Mouse (Mus musculus) heart, postnatal 0 days (tissue): ENCODE measurements around the gene Rfx8. TPM values are rescaled to one million over a fixed set of nuclear protein-coding genes. Genes with fewer than 3 reads are reported as not detected.

ENCODE experiments used
- ATAC-seq: fragments of 200-750 bp; cut with Nextera tagmentation; 2 replicates; pipeline ENCODE4 v1.8.0; 2017; ENCODE audit warnings: low read depth, moderate number of reproducible peaks, moderate library complexity; ENCODE audit not compliant: insufficient read depth
- DNase-seq: peaks from one replicate; pipeline ENCODE4 v3.0.0-alpha.2; 2016; ENCODE audit warnings: low spot score
- H3K27ac ChIP-seq: fragments of 300-500 bp; sonication (generic); 2 replicates; pipeline ENCODE4 v1.5.1; 2014; ENCODE audit warnings: low read depth, mild to moderate bottlenecking
- H3K27me3 ChIP-seq: fragments of 300-500 bp; sonication (generic); 2 replicates; pipeline ENCODE4 v1.6.1; 2014; ENCODE audit warnings: low read length, mixed read lengths; ENCODE audit not compliant: control insufficient read depth, insufficient read depth
- H3K36me3 ChIP-seq: fragments of 300-500 bp; sonication (generic); replicated peaks from 2 replicates; pipeline ENCODE4 v1.6.1; 2014; ENCODE audit warnings: low read length, mixed read lengths; ENCODE audit not compliant: control insufficient read depth, insufficient read depth
- H3K4me1 ChIP-seq: fragments of 300-500 bp; sonication (generic); 2 replicates; pipeline ENCODE4 v1.6.1; 2014; ENCODE audit warnings: antibody characterized with exemption; ENCODE audit not compliant: control insufficient read depth, insufficient read depth
- H3K4me2 ChIP-seq: fragments of 300-500 bp; sonication (generic); 2 replicates; pipeline ENCODE4 v1.6.1; 2014; ENCODE audit warnings: low read depth, mild to moderate bottlenecking, low read length, moderate library complexity
- H3K4me3 ChIP-seq: fragments of 300-500 bp; sonication (generic); 2 replicates; pipeline ENCODE4 v1.5.1; 2014; ENCODE audit warnings: low read depth, low read length
- H3K9ac ChIP-seq: fragments of 300-500 bp; sonication (generic); replicated peaks from 2 replicates; pipeline ENCODE4 v1.6.1; 2014; ENCODE audit warnings: low read depth, low read length, mixed read lengths
- H3K9me3 ChIP-seq: fragments of 300-500 bp; sonication (generic); replicated peaks from 2 replicates; pipeline ENCODE4 v1.6.1; 2016; ENCODE audit warnings: low read length; ENCODE audit not compliant: control insufficient read depth
- CTCF ChIP-seq: IDR thresholded peaks from 2 replicates; pipeline ENCODE4 v1.5.1; 2016; ENCODE audit warnings: antibody characterized with exemption, control low read depth, low read depth
- EP300 ChIP-seq: IDR thresholded peaks from 2 replicates; pipeline ENCODE4 v1.6.1; 2016; ENCODE audit warnings: antibody characterized with exemption, low read depth
- WGBS: fragments of 180-500 bp; shearing (Covaris S2); extraction: QIAGEN DNeasy Blood & Tissue Kit; methylation state at CpG from one replicate; pipeline ENCODE4 v1.1.7; 2014; 5-methylcytosine and 5-hydroxymethylcytosine counted together
- polyA plus RNA-seq: library from polyadenylated mRNA; unstranded; fragments of >200 nt; fragmentation: Nextera tagmentation; extraction: Ambion mirVana; gene quantifications from 2 replicates; pipeline ENCODE4 v1.2.1, GENCODE M21; 2015
- total RNA-seq: library from RNA; depleted of rRNA; stranded (reverse); fragments of >200 nt; gene quantifications from 2 replicates; pipeline ENCODE4 v1.2.3, GENCODE M21; 2014; ENCODE audit warnings: low replicate concordance

Gene Rfx8
- total and polyA plus RNA-seq, 2 experiments from 2014 or later = 0.68 TPM; not detected in 1

DNA sequence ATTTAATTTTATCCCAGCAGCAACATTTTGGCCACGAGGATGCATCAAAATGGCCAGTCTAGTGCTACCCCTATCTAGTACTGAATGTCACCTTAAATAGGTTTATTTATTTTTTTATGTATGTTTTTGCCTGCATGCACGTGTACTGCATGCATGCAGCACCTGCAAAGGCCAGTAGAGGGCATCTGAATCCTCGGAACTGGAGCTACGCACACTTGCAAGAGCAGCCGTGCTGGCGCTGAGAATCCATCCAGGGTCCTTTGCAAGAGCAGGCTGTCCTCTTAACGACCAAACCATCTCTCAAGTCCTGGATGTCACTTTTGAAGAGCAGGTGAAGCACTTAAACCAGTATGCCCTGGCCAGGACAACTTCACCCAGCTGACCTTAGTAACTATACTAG, 79.1 kb downstream of the Rfx8 start:
- WGBS = 83% methylated on average over 7 of the region's 7 CpGs
- Histone ChIP-seq H3K9ac (no peak overlapping the region), H3K36me3 (no peaks in the 10 kb centered on the region), H3K27ac (no peak overlapping the region), H3K4me2 (no peak overlapping the region), H3K27me3 (no peaks in the 10 kb centered on the region; the same call in 1 of the 2 replicates), H3K4me3 (no peak overlapping the region), H3K9me3 (0 out of 2 replicates have a peak, but pooled peaks cover 4% of the 10 kb centered on the region), H3K4me1 (no peaks in the 10 kb centered on the region)
- DNase-seq (no peak), ATAC-seq (no peak)
- no peak for TF ChIP-seq EP300
- TF ChIP-seq CTCF = no peak

DNA sequence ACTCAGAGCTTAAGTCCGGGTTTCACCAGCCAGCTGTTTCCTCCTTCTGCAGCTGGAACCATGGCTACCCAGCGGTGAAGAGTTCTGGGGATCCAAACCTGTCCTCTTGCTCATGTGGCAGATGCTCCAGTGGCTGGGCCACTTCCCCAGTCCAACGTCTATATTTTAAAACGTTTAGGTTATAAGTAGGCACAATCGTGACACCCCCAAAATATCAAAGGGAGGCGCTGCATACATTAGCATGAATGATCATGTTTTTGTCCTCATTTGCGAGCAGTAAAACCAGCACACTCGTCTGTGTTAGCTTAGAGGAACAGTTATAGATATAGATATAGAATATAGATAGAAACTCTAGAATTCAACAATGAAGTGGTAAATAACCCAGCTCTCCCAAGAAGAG, 83.7 kb downstream of the Rfx8 start:
- H3K4me2 ChIP-seq = no peak overlapping the region
- 0 out of 2 replicates have a peak, but pooled peaks cover 4% of the 10 kb centered on the region for H3K9me3 ChIP-seq
- no peak overlapping the region for H3K9ac ChIP-seq
- no peaks in the 10 kb centered on the region for H3K36me3 ChIP-seq
- TF ChIP-seq CTCF (no peak), EP300 (no peak)
- no peaks in the 10 kb centered on the region for H3K4me1 ChIP-seq
- ATAC-seq (no peak), DNase-seq (no peak)
- 61% methylated on average over 8 of the region's 8 CpGs for WGBS
- H3K4me3 ChIP-seq = no peak overlapping the region
- H3K27me3 ChIP-seq = no peaks in the 10 kb centered on the region; the same call in 1 of the 2 replicates
- no peak overlapping the region for H3K27ac ChIP-seq

DNA sequence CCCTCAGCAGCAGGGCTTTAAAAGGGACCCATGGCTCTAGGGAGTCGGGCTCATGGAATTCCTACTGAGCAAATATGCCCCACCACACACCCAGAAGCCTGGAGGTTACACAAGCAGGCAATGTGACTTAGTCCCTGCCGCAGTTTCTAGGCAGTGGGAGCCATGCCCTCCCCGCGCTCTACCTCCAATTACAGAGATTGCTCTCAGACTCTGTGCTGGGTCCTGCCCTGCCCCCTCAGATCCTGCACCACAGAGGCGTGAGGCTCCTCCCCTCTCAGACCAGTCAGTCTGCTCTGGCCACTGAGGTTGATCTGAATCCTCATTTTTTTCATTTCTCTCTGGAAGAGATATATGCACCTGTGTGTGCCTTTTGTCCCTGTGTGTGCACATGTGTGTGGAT, 84.1 kb downstream of the Rfx8 start:
- no peak overlapping the region for H3K4me3 ChIP-seq
- no peak overlapping the region for H3K27ac ChIP-seq
- H3K27me3 ChIP-seq = no peaks in the 10 kb centered on the region; the same call in 1 of the 2 replicates
- H3K4me2 ChIP-seq = no peak overlapping the region
- no peak for TF ChIP-seq EP300
- TF ChIP-seq CTCF = no peak
- no peaks in the 10 kb centered on the region for H3K36me3 ChIP-seq
- ATAC-seq (no peak), DNase-seq (no peak)
- H3K4me1 ChIP-seq = no peaks in the 10 kb centered on the region
- H3K9me3 ChIP-seq = 0 out of 2 replicates have a peak, but pooled peaks cover 1% of the 10 kb centered on the region
- no peak overlapping the region for H3K9ac ChIP-seq
- WGBS = 2% methylated on average over 5 of the region's 5 CpGs

DNA sequence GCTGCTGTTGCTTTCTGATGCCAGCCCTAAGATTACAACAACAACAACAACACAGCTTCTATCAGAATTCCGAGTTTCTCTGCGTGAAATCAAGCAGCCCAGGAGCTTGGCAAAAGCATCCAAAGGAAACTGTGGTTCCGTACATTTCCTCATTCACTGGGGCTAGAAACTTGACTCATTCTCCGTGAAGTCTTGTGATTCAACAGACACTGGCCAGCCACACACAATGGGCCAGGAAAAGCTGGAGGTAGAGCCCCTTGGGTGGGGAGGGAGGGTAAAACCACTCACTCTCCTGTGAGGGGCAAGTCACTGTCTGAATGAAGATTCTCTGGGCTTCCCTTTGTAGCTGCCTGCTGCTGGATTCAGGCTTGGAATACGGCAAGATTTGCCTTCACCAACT, 84.6 kb downstream of the Rfx8 start:
- TF ChIP-seq CTCF (no peak), EP300 (no peak)
- Histone ChIP-seq H3K36me3 (no peaks in the 10 kb centered on the region), H3K4me3 (no peak overlapping the region), H3K4me1 (no peaks in the 10 kb centered on the region), H3K9ac (no peak overlapping the region), H3K4me2 (no peak overlapping the region), H3K9me3 (no peaks in the 10 kb centered on the region), H3K27ac (no peak overlapping the region), H3K27me3 (no peaks in the 10 kb centered on the region; the same call in 1 of the 2 replicates)
- ATAC-seq = no peak
- no peak for DNase-seq
- WGBS = 31% methylated on average over 5 of the region's 5 CpGs

DNA sequence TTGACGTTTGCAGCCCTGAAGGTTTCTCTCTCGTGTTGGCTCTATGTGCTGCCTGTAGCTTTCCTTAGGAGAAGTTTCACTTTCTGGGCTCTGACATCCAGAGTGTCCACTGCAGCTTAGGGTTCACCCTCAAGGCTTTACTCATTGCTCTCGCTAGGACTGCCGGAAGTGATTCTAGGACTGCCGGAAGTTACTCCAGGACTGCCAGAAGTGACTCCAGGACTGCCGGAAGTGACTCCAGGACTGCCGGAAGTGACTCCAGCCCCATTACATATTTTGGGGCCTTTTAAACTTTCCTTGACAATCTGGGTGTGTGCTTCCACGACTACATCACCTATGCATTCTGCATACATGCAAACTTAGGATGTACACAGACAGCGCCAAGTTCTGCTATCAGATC, 92.2 kb downstream of the Rfx8 start:
- Histone ChIP-seq H3K4me2 (no peak overlapping the region), H3K9ac (no peak overlapping the region), H3K36me3 (no peaks in the 10 kb centered on the region), H3K4me1 (no peaks in the 10 kb centered on the region), H3K27me3 (no peaks in the 10 kb centered on the region), H3K27ac (no peak overlapping the region), H3K9me3 (no peaks in the 10 kb centered on the region), H3K4me3 (no peak overlapping the region)
- ATAC-seq (no peak), DNase-seq (no peak)
- TF ChIP-seq EP300 (no peak), CTCF (no peak)
- WGBS = 68% methylated on average over 9 of the region's 9 CpGs

DNA sequence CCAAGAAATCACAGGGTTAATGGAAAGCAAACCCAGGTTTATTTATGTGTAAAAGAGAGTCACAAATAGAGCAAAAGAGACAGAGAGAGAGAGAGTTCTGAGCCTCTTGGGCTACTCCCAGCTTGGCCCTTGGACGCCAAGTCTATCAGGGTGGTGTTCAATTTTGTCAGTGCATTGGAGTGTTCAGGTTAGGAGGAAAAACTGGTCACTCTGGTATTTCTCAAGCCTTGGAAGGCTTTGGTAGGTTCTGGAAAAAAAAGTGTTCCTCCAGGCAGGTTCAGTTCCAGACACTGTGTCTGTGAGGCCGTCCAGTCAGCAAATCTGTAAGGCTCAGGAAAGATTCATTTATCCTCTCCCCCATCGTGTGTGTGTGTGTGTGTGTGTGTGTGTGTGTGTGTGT, 95.3 kb downstream of the Rfx8 start:
- H3K36me3 ChIP-seq = no peaks in the 10 kb centered on the region
- no peaks in the 10 kb centered on the region for H3K4me1 ChIP-seq
- no peaks in the 10 kb centered on the region for H3K27me3 ChIP-seq
- ATAC-seq (no peak), DNase-seq (no peak)
- TF ChIP-seq EP300 (no peak), CTCF (no peak)
- H3K27ac ChIP-seq = no peak overlapping the region
- H3K9ac ChIP-seq = no peak overlapping the region
- WGBS = 44% methylated on average over 3 of the region's 3 CpGs
- H3K4me3 ChIP-seq = no peak overlapping the region
- no peak overlapping the region for H3K4me2 ChIP-seq
- H3K9me3 ChIP-seq = no peaks in the 10 kb centered on the region
